Mouse (Mus musculus): ENCODE data around the gene Gabpb1. TPM values are rescaled to one million over a fixed set of nuclear protein-coding genes. Genes with fewer than 3 reads are reported as not detected.

Gene Gabpb1
- polyA plus RNA-seq, 1 experiment from 2014 or later: 58.6 TPM

DNA sequence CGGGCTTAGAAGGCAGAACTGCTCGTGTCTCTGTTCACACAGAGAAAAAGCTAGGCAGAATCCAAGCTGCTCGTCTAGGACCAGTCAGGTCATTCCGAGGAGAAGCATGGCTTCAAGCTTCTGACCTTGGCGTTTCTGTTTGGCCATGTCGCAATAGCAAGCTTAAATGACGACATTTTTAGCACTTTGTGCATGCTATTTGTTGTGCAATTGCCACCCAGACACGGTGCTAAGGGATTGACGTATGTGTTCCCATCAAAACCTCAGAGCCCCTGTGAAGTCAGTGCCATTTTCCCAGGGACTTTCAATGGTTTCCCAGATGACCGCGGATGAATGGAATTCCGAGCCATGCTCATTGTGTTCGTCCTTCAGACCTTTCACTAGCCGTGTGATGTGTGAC, 75.6 kb downstream of the Gabpb1 start:
- 75% methylated on average over 14 of the region's 14 CpGs for WGBS

DNA sequence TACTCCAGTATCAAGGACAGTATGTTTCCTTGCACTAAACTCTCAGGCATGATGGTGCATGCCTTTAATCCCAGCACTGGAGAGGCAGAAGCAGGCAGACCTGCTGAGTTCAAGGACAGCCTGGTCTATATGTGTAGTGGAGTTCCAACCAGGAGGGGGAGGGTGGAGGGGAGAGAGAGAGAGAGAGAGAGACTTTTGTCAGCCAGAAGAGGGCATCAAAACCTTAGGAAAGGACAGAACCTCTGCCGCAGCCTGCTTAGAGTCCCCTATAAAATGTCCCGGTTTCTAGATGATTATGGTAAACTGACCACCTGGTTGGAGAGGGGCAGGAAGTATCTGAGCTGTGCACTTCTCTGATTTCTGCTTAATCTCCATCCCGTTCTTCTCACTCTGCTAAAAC, 77.1 kb downstream of the Gabpb1 start:
- no peak overlapping the region for H3K4me3 ChIP-seq (ENCODE audit: low read length)
- H3K36me3 ChIP-seq (ENCODE audit: control insufficient read depth, insufficient read depth, low read length): no peaks in the 10 kb centered on the region
- no peak for ATAC-seq (ENCODE audit: low read depth)
- no peaks in the 10 kb centered on the region for H3K9me3 ChIP-seq (ENCODE audit: control insufficient read depth, low read length)
- H3K27me3 ChIP-seq (ENCODE audit: control insufficient read depth, insufficient read depth, low read depth, low read length): no peaks in the 10 kb centered on the region
- no peak overlapping the region for H3K9ac ChIP-seq (ENCODE audit: low read length)
- 5% methylated on average over 3 of the region's 3 CpGs for WGBS
- H3K27ac ChIP-seq (ENCODE audit: low read length): no peak overlapping the region
- no peak overlapping the region for H3K4me2 ChIP-seq (ENCODE audit: low read depth, low read length)
- peaks cover 4% of the 10 kb centered on the region; the same call in 1 of the 2 replicates for H3K4me1 ChIP-seq (replicated peaks; ENCODE audit: control insufficient read depth, insufficient read depth, low read length)

More for the DNA sequence above, 75.6 kb downstream of the Gabpb1 start:
- ATAC-seq (ENCODE audit: low read depth): no peak
- Histone ChIP-seq H3K36me3 (ENCODE audit: control insufficient read depth, insufficient read depth, low read length) (no peaks in the 10 kb centered on the region), H3K27ac (ENCODE audit: low read length) (no peak overlapping the region), H3K9me3 (ENCODE audit: control insufficient read depth, low read length) (no peaks in the 10 kb centered on the region), H3K4me2 (ENCODE audit: low read depth, low read length) (no peak overlapping the region), H3K9ac (ENCODE audit: low read length) (no peak overlapping the region), H3K4me3 (ENCODE audit: low read length) (no peak overlapping the region), H3K27me3 (ENCODE audit: control insufficient read depth, insufficient read depth, low read depth, low read length) (no peaks in the 10 kb centered on the region), H3K4me1 (replicated peaks; ENCODE audit: control insufficient read depth, insufficient read depth, low read length) (peaks cover 4% of the 10 kb centered on the region; the same call in 1 of the 2 replicates)

DNA sequence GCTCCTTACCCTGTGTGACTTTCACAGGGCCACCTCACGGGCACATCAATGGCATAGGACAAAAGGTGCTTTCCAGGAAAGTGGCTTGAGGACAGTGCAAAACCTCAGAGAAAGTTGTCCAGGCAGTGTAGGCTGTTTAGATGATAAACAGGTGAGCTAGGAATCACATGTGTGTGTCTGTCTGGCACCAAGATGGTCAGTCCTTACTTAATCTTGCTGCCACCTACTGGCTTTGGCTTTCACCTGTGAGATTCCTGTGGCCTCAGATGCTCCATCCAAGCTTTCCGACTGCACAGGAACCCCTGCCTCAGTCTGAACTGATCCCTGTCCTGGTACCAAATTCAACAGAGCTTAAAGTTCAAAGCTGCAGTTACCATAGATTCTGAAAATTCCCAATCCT, 77.8 kb downstream of the Gabpb1 start:
- Histone ChIP-seq H3K27ac (ENCODE audit: low read length) (no peak overlapping the region), H3K4me2 (ENCODE audit: low read depth, low read length) (no peak overlapping the region), H3K9me3 (ENCODE audit: control insufficient read depth, low read length) (no peaks in the 10 kb centered on the region), H3K27me3 (ENCODE audit: control insufficient read depth, insufficient read depth, low read depth, low read length) (no peaks in the 10 kb centered on the region), H3K4me1 (replicated peaks; ENCODE audit: control insufficient read depth, insufficient read depth, low read length) (peaks cover 4% of the 10 kb centered on the region; the same call in 1 of the 2 replicates), H3K4me3 (ENCODE audit: low read length) (no peak overlapping the region), H3K9ac (ENCODE audit: low read length) (no peak overlapping the region), H3K36me3 (ENCODE audit: control insufficient read depth, insufficient read depth, low read length) (no peaks in the 10 kb centered on the region)
- no peak for ATAC-seq (ENCODE audit: low read depth)
- WGBS: 48% methylated on average over 2 of the region's 2 CpGs

DNA sequence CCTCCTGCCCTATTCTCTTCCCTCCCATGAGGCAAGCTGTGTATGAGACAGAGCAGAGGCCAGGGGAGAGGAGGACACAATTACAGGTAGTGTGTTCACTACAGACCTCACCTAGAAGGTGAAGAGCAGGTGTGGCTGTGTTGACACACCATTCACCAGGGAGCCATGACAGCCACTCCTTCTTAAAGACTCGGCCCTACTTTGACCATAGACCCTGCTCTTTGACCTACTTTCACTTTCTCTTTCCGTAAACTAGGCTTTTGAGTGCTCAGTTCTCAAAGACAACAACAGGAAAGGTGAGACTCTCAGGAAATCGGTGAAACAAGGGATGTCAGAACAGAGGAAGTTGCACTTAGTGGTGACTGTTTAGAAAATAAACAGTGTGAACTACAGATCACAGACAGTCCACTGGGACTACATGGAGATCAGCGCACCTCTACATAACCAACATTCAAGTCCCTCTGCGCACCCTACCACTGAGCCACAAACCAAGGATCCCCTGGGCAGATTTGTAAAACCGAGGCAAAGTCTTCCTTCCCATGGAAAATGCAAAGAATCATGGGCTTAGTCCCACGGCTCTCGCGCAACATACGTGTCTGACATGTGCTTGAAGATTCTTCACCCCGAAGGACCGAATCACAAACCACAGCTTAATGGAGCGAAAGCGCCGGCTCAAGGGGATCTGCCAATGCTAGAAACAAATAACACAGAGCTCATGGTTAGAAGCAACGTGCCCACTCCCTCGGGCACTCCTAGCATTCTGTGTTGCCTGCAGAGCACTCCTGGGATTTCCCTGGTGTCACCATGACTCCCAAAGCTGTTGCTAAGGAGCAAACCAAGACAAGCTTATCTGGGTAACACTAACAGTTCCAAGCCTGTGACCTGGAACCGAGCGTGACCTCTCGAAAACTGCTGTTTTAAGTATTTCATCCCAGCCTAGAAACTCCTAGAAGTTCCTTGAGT, 78.6 kb downstream of the Gabpb1 start:
- H3K4me1 ChIP-seq (replicated peaks; ENCODE audit: control insufficient read depth, insufficient read depth, low read length): peaks cover 4% of the 10 kb centered on the region; the same call in 1 of the 2 replicates
- H3K4me3 ChIP-seq (ENCODE audit: low read length): no peak overlapping the region
- no peaks in the 10 kb centered on the region for H3K27me3 ChIP-seq (ENCODE audit: control insufficient read depth, insufficient read depth, low read depth, low read length)
- no peak overlapping the region for H3K9ac ChIP-seq (ENCODE audit: low read length)
- H3K9me3 ChIP-seq (ENCODE audit: control insufficient read depth, low read length): no peaks in the 10 kb centered on the region
- WGBS: 70% methylated on average over 20 of the region's 20 CpGs
- H3K27ac ChIP-seq (ENCODE audit: low read length): no peak overlapping the region
- H3K36me3 ChIP-seq (ENCODE audit: control insufficient read depth, insufficient read depth, low read length): no peaks in the 10 kb centered on the region
- ATAC-seq (ENCODE audit: low read depth): peak; percentile 39
- H3K4me2 ChIP-seq (ENCODE audit: low read depth, low read length): 0 out of 2 replicates have a peak overlapping the region, but pooled peaks have one; percentile 20

DNA sequence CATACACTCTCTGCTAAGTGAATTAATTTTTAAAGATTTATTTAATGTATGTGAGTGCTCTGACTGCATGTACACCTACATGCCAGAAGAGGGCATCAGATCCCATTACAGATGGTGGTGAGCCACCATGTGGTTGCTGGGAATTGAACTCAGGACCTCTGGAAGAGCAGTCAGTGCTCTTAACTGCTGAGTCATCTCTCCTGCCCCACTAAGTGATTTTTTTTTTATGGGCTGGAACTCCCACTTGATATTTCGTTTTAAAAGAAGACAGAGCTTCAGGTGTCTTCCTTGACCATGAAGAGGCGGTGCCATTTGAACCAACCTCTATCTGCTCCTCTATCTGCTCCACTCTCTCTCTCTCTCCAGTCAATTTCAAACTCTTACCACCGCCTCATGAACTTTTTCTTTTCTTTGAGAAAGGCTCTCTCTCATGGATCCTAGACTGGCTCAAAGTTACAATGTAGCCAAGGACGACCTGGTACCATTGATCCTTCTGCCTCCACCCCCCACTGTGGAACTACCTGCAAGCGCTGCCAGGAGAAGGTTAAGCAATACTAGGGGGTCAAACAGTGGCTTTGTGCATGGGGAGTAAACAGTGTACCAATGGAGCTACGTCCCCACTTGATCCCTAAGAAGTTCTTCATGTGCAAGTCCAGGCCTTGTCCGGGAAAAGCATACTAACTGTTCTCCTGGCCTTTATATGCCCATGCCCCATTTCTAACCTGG, 79.6 kb downstream of the Gabpb1 start:
- H3K9ac ChIP-seq (ENCODE audit: low read length): no peak overlapping the region
- no peak overlapping the region for H3K4me2 ChIP-seq (ENCODE audit: low read depth, low read length)
- H3K4me3 ChIP-seq (ENCODE audit: low read length): no peak overlapping the region
- peaks cover 4% of the 10 kb centered on the region; the same call in 1 of the 2 replicates for H3K4me1 ChIP-seq (replicated peaks; ENCODE audit: control insufficient read depth, insufficient read depth, low read length)
- no peak overlapping the region for H3K27ac ChIP-seq (ENCODE audit: low read length)
- WGBS: 84% methylated on average over 7 of the region's 7 CpGs
- no peak for ATAC-seq (ENCODE audit: low read depth)
- no peaks in the 10 kb centered on the region for H3K36me3 ChIP-seq (ENCODE audit: control insufficient read depth, insufficient read depth, low read length)
- no peaks in the 10 kb centered on the region for H3K9me3 ChIP-seq (ENCODE audit: control insufficient read depth, low read length)
- H3K27me3 ChIP-seq (ENCODE audit: control insufficient read depth, insufficient read depth, low read depth, low read length): no peaks in the 10 kb centered on the region

DNA sequence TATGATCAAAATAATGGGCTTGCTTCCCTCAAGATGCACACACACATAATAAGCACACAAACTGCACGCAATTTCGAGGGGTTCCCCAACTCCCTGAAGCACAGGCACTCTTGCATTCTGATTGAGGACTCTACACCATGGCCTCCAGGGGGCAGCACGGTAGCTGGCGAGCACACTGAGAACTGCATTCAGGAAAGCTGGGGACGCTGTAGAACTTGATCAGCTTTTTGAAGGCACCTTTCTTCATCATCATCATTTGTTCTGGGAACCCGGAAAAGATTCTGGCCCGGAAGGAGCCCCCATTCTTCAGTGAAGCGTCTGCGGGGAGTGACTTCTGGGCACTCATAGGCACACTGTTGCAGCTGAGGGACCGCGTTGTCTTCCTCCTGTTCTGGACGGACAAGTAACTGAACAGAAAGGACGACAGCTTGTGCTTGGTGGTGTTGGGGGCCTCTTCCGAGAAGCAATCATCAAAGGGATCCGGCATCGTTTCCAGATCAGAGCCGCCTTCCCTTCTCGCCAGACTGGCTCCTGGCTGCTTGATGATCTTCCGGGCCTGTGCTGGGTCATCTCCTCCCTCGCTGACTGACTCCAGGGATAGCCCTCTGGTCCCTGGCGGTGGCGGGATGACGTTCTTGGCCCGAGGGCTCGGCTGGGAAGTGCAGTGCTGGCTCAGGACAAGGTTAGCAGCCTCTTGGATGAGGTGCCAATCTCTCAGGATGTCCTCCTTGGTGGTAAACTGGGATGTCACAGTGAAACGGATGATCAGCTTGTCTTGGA, 82.1 kb downstream of the Gabpb1 start:
- no peak overlapping the region for H3K27ac ChIP-seq (ENCODE audit: low read length)
- 21% methylated on average over 26 of the region's 26 CpGs for WGBS
- H3K9ac ChIP-seq (ENCODE audit: low read length): peak overlapping the region; percentile 50
- peaks cover 4% of the 10 kb centered on the region; the same call in 1 of the 2 replicates for H3K4me1 ChIP-seq (replicated peaks; ENCODE audit: control insufficient read depth, insufficient read depth, low read length)
- no peaks in the 10 kb centered on the region for H3K27me3 ChIP-seq (ENCODE audit: control insufficient read depth, insufficient read depth, low read depth, low read length)
- peak overlapping the region; percentile 39 for H3K4me3 ChIP-seq (ENCODE audit: low read length)
- no peaks in the 10 kb centered on the region for H3K36me3 ChIP-seq (ENCODE audit: control insufficient read depth, insufficient read depth, low read length)
- ATAC-seq (ENCODE audit: low read depth): peak; percentile 66; the same call in 1 of the 2 replicates
- no peaks in the 10 kb centered on the region for H3K9me3 ChIP-seq (ENCODE audit: control insufficient read depth, low read length)
- H3K4me2 ChIP-seq (ENCODE audit: low read depth, low read length): peak overlapping the region; percentile 62

DNA sequence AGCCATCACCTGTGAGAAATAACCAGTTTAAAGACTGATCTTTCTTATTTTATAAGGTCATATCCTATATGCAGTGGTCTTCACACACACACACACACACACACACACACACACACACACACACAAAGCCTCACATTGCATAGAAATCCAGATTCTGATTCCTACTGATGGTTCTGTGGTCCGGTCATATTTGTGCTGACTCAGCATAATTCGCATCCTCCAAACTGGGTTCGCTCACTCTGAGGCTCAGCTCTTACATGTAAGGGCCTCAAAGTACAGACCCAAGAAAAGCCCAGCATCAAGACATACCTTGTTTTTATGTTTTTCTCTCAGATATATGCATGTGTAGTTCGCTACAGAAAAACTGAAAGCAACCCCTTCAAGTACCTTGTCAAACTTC, 84.8 kb downstream of the Gabpb1 start:
- ATAC-seq (ENCODE audit: low read depth): no peak
- no peak overlapping the region for H3K27ac ChIP-seq (ENCODE audit: low read length)
- no peaks in the 10 kb centered on the region for H3K4me1 ChIP-seq (replicated peaks; ENCODE audit: control insufficient read depth, insufficient read depth, low read length)
- WGBS: 83% methylated on average over 4 of the region's 4 CpGs
- H3K36me3 ChIP-seq (ENCODE audit: control insufficient read depth, insufficient read depth, low read length): no peaks in the 10 kb centered on the region
- H3K9ac ChIP-seq (ENCODE audit: low read length): no peak overlapping the region
- no peak overlapping the region for H3K4me2 ChIP-seq (ENCODE audit: low read depth, low read length)
- no peak overlapping the region for H3K4me3 ChIP-seq (ENCODE audit: low read length)
- no peaks in the 10 kb centered on the region for H3K27me3 ChIP-seq (ENCODE audit: control insufficient read depth, insufficient read depth, low read depth, low read length)
- H3K9me3 ChIP-seq (ENCODE audit: control insufficient read depth, low read length): no peaks in the 10 kb centered on the region

DNA sequence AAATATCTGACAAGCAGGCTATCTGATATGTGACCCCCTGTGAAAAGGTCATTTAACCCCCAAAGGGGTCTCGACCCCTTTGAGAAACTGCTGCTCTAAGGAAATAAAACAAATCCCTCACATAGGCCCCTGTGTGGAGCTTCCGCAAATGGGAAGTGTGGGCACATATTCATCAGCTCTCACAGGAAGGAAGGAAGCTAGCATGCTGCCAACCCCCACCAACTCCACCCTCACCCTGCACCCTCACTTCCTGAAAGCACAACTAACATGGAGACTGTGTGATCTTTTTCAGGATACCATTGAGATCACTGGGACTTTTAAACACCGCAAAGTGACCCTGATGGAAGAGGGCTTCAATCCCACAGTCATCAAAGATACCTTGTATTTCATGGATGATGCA, 88.7 kb downstream of the Gabpb1 start:
- H3K27me3 ChIP-seq (ENCODE audit: control insufficient read depth, insufficient read depth, low read depth, low read length): no peaks in the 10 kb centered on the region
- no peak overlapping the region for H3K4me2 ChIP-seq (ENCODE audit: low read depth, low read length)
- H3K4me3 ChIP-seq (ENCODE audit: low read length): no peak overlapping the region
- no peak overlapping the region for H3K9ac ChIP-seq (ENCODE audit: low read length)
- no peaks in the 10 kb centered on the region for H3K4me1 ChIP-seq (replicated peaks; ENCODE audit: control insufficient read depth, insufficient read depth, low read length)
- no peak for ATAC-seq (ENCODE audit: low read depth)
- WGBS: 71% methylated on average over 3 of the region's 3 CpGs
- H3K36me3 ChIP-seq (ENCODE audit: control insufficient read depth, insufficient read depth, low read length): no peaks in the 10 kb centered on the region
- no peak overlapping the region for H3K27ac ChIP-seq (ENCODE audit: low read length)
- H3K9me3 ChIP-seq (ENCODE audit: control insufficient read depth, low read length): no peaks in the 10 kb centered on the region
